Mouse (Mus musculus): ENCODE data around the gene Rorb.

DNA sequence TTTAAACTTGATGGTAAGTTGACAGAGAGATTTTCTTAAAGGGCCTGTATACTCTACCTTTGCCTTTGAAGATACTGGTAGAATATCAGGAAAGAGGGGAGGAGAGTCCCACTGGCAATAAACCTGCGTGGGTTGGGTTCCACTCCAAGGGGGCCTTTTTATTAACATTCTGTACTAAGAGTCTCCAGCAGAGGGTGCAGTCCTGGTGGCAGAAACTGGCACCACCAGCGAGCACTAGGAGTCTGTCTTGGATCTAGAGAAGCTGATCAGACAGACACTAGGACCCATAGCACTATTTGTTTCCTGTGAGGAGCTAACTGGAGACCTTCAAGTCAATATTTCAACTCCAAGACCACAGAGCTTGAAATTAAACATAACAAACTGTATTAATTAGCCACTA is 11.3 kb upstream of the Rorb start:
- TF ChIP-seq CTCF (IDR thresholded peaks at IDR 0.05; ENCODE audit: borderline replicate concordance, insufficient read depth, low read depth, low read length) = no peak
- TF ChIP-seq POLR2A (IDR thresholded peaks at IDR 0.05; ENCODE audit: borderline replicate concordance, insufficient read depth, low read length) = no peak
